Mouse (Mus musculus) megakaryocyte, embryonic 14.5 days (primary cell): ENCODE measurements at regions not wholly inside any gene's neighbourhood (a gene's known extent, or its start where the extent isn't known, plus 50 kb on each side); places are given as distances from the start of the nearest gene placed in this dataset.

ENCODE experiments used
- H3K27me3 ChIP-seq: replicated peaks from 2 replicates; pipeline ENCODE3; 2012; ENCODE audit warnings: inconsistent platforms
- H3K36me3 ChIP-seq: replicated peaks from 2 replicates; pipeline ENCODE3; 2012; ENCODE audit warnings: low read length, inconsistent platforms, mixed read lengths
- H3K4me1 ChIP-seq: 2 replicates; pipeline ENCODE4 v1.6.1; 2012; ENCODE audit warnings: inconsistent platforms
- H3K4me3 ChIP-seq: replicated peaks from 2 replicates; pipeline ENCODE3; 2012; ENCODE audit warnings: moderate library complexity, mild to moderate bottlenecking, inconsistent platforms
- H3K9me3 ChIP-seq: 2 replicates; pipeline ENCODE4 v1.6.1; 2012; ENCODE audit warnings: inconsistent platforms
- FLI1 ChIP-seq: IDR thresholded peaks from 2 replicates; pipeline ENCODE4 v1.6.1; 2012; ENCODE audit warnings: low read length, inconsistent platforms, mixed read lengths
- GATA1 ChIP-seq: IDR thresholded peaks from 3 replicates; pipeline ENCODE4 v1.6.1; 2012; ENCODE audit warnings: mixed read lengths, low read length, inconsistent platforms, borderline replicate concordance

GRCm38 (mm10) chr8:26501196-26501813 lies 382.0 kb downstream of the Gm45692 start:
- no peaks in the 10 kb centered on the region for H3K4me1 ChIP-seq
- H3K9me3 ChIP-seq, result 0 out of 2 replicates have a peak, but pooled peaks cover 8% of the 10 kb centered on the region
- TF ChIP-seq GATA1, result no peak
- no peak for TF ChIP-seq FLI1
- no peak overlapping the region for H3K4me3 ChIP-seq
- H3K27me3 ChIP-seq, result no peaks in the 10 kb centered on the region
- no peaks in the 10 kb centered on the region for H3K36me3 ChIP-seq

- no peaks in the 10 kb centered on the region for H3K27me3 ChIP-seq
- no peak overlapping the region for H3K4me3 ChIP-seq
- H3K9me3 ChIP-seq, result 0 out of 2 replicates have a peak, but pooled peaks cover 8% of the 10 kb centered on the region
- no peaks in the 10 kb centered on the region for H3K4me1 ChIP-seq
- no peaks in the 10 kb centered on the region for H3K36me3 ChIP-seq
- TF ChIP-seq FLI1 (no peak), GATA1 (no peak)
Measured at GRCm38 (mm10) chr8:26501814-26502572, 382.7 kb downstream of the Gm45692 start.

- Histone ChIP-seq H3K27me3 (no peaks in the 10 kb centered on the region), H3K9me3 (0 out of 2 replicates have a peak, but pooled peaks cover 8% of the 10 kb centered on the region), H3K4me3 (no peak overlapping the region), H3K36me3 (no peaks in the 10 kb centered on the region), H3K4me1 (no peaks in the 10 kb centered on the region)
- TF ChIP-seq GATA1 (no peak), FLI1 (no peak)
Measured at GRCm38 (mm10) chr8:26502772-26503171, 383.4 kb downstream of the Gm45692 start.

- Histone ChIP-seq H3K9me3 (0 out of 2 replicates have a peak, but pooled peaks cover 8% of the 10 kb centered on the region), H3K4me1 (no peaks in the 10 kb centered on the region), H3K4me3 (no peak overlapping the region), H3K36me3 (no peaks in the 10 kb centered on the region), H3K27me3 (no peaks in the 10 kb centered on the region)
- no peak for TF ChIP-seq GATA1
- no peak for TF ChIP-seq FLI1
Measured at GRCm38 (mm10) chr8:26503918-26504317, 384.6 kb downstream of the Gm45692 start.

GRCm38 (mm10) chr8:26504319-26505035 lies 385.1 kb downstream of the Gm45692 start:
- Histone ChIP-seq H3K4me3 (no peak overlapping the region), H3K4me1 (no peaks in the 10 kb centered on the region), H3K27me3 (no peaks in the 10 kb centered on the region), H3K9me3 (peaks cover 6% of the 10 kb centered on the region; the same call in 1 of the 2 replicates), H3K36me3 (no peaks in the 10 kb centered on the region)
- no peak for TF ChIP-seq GATA1
- no peak for TF ChIP-seq FLI1

GRCm38 (mm10) chr8:26507611-26508070 lies 388.3 kb downstream of the Gm45692 start:
- TF ChIP-seq FLI1 (no peak), GATA1 (no peak)
- Histone ChIP-seq H3K4me3 (no peak overlapping the region), H3K36me3 (no peaks in the 10 kb centered on the region), H3K4me1 (no peaks in the 10 kb centered on the region), H3K9me3 (peaks cover 8% of the 10 kb centered on the region; the same call in 1 of the 2 replicates), H3K27me3 (no peaks in the 10 kb centered on the region)

- no peak overlapping the region for H3K4me3 ChIP-seq
- H3K4me1 ChIP-seq, result no peaks in the 10 kb centered on the region
- no peaks in the 10 kb centered on the region for H3K27me3 ChIP-seq
- H3K9me3 ChIP-seq, result peaks cover 14% of the 10 kb centered on the region
- TF ChIP-seq FLI1 (no peak), GATA1 (no peak)
- H3K36me3 ChIP-seq, result no peaks in the 10 kb centered on the region
Measured at GRCm38 (mm10) chr8:26509254-26509653, 389.9 kb downstream of the Gm45692 start.

- no peaks in the 10 kb centered on the region for H3K4me1 ChIP-seq
- peaks cover 18% of the 10 kb centered on the region for H3K9me3 ChIP-seq
- TF ChIP-seq FLI1, result no peak
- TF ChIP-seq GATA1, result no peak
- no peaks in the 10 kb centered on the region for H3K36me3 ChIP-seq
- H3K27me3 ChIP-seq, result no peaks in the 10 kb centered on the region
- no peak overlapping the region for H3K4me3 ChIP-seq
Measured at GRCm38 (mm10) chr8:26513001-26513400, 393.7 kb downstream of the Gm45692 start.

GRCm38 (mm10) chr8:26524237-26524636 lies 404.9 kb downstream of the Gm45692 start:
- H3K4me1 ChIP-seq, result no peaks in the 10 kb centered on the region
- H3K4me3 ChIP-seq, result no peak overlapping the region
- no peaks in the 10 kb centered on the region for H3K27me3 ChIP-seq
- no peaks in the 10 kb centered on the region for H3K36me3 ChIP-seq
- TF ChIP-seq GATA1, result no peak
- TF ChIP-seq FLI1, result no peak
- peaks cover 17% of the 10 kb centered on the region; the same call in 1 of the 2 replicates for H3K9me3 ChIP-seq
